Mouse (Mus musculus): ENCODE measurements around the gene Pcyt2. TPM values are rescaled to one million over a fixed set of nuclear protein-coding genes. Genes with fewer than 3 reads are reported as not detected.

Gene Pcyt2
- total and polyA plus RNA-seq, 3 experiments, result 29.0 to 146 (median 102) TPM

DNA sequence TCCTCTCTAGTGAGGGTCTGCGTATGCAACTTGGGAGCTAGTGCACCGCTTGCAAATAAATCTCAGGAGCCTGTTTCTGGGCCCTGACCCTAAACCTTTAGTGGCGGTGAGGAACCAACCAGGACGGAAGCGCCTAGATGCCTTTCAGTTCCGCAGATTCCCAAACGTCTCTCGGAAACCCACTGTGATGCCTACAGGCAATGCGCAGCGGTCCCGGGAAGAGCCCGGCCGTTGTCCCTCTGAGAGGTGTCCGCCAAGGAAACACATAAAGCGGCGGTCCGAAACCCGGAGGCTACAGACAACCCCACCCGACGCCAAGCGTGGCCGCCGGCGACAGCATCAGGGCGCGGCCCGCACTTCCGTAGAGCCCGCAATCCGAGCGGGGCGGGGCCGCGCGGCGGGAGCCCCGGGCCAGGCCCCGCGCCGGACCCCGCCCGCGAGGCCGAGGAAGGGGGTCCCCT is 36.8 kb downstream of the Pcyt2 start:
- no peak for ATAC-seq (ENCODE audit: extremely low read depth, insufficient number of reproducible peaks, low FRiP score, poor library complexity, severe bottlenecking)
- no peaks in the 10 kb centered on the region for H3K27me3 ChIP-seq (ENCODE audit: insufficient read depth, low read length)

DNA sequence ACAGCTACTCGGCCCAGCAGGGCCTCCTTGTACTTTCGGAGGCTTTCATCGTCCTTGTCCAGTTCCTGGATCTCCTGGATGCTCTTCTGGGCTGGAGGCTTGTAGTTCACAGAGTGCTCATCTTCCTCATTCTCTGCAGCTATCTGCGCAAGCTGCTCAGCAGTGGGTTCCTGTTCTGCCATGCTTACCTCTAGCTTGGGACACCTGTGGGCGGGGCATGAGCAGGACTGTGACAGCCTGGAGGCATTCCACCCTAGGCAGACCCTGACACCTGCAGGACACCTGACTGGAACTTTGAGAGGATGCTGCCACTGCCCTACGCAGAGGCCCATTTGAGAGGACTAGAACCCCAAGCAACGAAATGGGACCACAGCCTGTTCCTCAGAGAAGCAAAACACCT is 37.5 kb downstream of the Pcyt2 start:
- no peak for DNase-seq (ENCODE audit: low spot score)
- ATAC-seq (ENCODE audit: extremely low read depth, insufficient number of reproducible peaks, low FRiP score, poor library complexity, severe bottlenecking), result 0 out of 2 replicates have a peak, but pooled peaks have one; percentile 23
- Histone ChIP-seq H3K9me3 (replicated peaks) (no peaks in the 10 kb centered on the region; the same call in 1 of the 2 replicates), H3K4me3 (ENCODE audit: low read depth, low read length) (peak overlapping the region; percentile 81), H3K4me1 (ENCODE audit: insufficient read depth, low read depth, low read length) (peaks cover 60% of the 10 kb centered on the region), H3K36me3 (replicated peaks) (peaks cover 75% of the 10 kb centered on the region), H3K27me3 (ENCODE audit: insufficient read depth, low read length) (no peaks in the 10 kb centered on the region)
- TF ChIP-seq POLR2AphosphoS5 (IDR thresholded peaks at IDR 0.05; ENCODE audit: insufficient replicate concordance, low read depth, low read length) (no peak), TAL1 (conservative IDR thresholded peaks at IDR 0.05; ENCODE audit: low read depth, low read length) (no peak), GATA2 (IDR thresholded peaks at IDR 0.05; ENCODE audit: borderline replicate concordance, low read depth, low read length) (no peak), GATA1 (IDR thresholded peaks at IDR 0.05; ENCODE audit: borderline replicate concordance, low read length) (no peak), CTCF (IDR thresholded peaks at IDR 0.05; ENCODE audit: low read depth, low read length) (no peak)

More for the DNA sequence above, 36.8 kb downstream of the Pcyt2 start:
- TF ChIP-seq TAL1 (conservative IDR thresholded peaks at IDR 0.05; ENCODE audit: low read depth, low read length) (no peak), CTCF (IDR thresholded peaks at IDR 0.05; ENCODE audit: low read depth, low read length) (no peak), GATA2 (IDR thresholded peaks at IDR 0.05; ENCODE audit: borderline replicate concordance, low read depth, low read length) (no peak), POLR2AphosphoS5 (IDR thresholded peaks at IDR 0.05; ENCODE audit: insufficient replicate concordance, low read depth, low read length) (no peak), GATA1 (IDR thresholded peaks at IDR 0.05; ENCODE audit: borderline replicate concordance, low read length) (no peak)
- peak; percentile 38 for DNase-seq (ENCODE audit: low spot score)
- Histone ChIP-seq H3K4me3 (ENCODE audit: low read depth, low read length) (peak overlapping the region; percentile 81), H3K4me1 (ENCODE audit: insufficient read depth, low read depth, low read length) (peaks cover 56% of the 10 kb centered on the region), H3K9me3 (replicated peaks) (no peaks in the 10 kb centered on the region; the same call in 1 of the 2 replicates), H3K36me3 (replicated peaks) (peaks cover 78% of the 10 kb centered on the region)

GRCm38 (mm10) chr11:120579316-120580107 is 38.2 kb downstream of the Pcyt2 start:
- 0 out of 2 replicates have a peak, but pooled peaks have one; percentile 25 for ATAC-seq (ENCODE audit: extremely low read depth, insufficient number of reproducible peaks, low FRiP score, poor library complexity, severe bottlenecking)
- H3K4me1 ChIP-seq (ENCODE audit: insufficient read depth, low read depth, low read length), result peaks cover 65% of the 10 kb centered on the region
- peak; percentile 67 for DNase-seq (ENCODE audit: low spot score)
- H3K36me3 ChIP-seq (replicated peaks), result peaks cover 74% of the 10 kb centered on the region
- no peaks in the 10 kb centered on the region for H3K27me3 ChIP-seq (ENCODE audit: insufficient read depth, low read length)
- peak overlapping the region; percentile 81; the same call in 1 of the 2 replicates for H3K4me3 ChIP-seq (ENCODE audit: low read depth, low read length)
- no peaks in the 10 kb centered on the region; the same call in 1 of the 2 replicates for H3K9me3 ChIP-seq (replicated peaks)
- TF ChIP-seq CTCF (IDR thresholded peaks at IDR 0.05; ENCODE audit: low read depth, low read length), result peak; percentile 98
- TF ChIP-seq GATA2 (IDR thresholded peaks at IDR 0.05; ENCODE audit: borderline replicate concordance, low read depth, low read length), result no peak
- no peak for TF ChIP-seq GATA1 (IDR thresholded peaks at IDR 0.05; ENCODE audit: borderline replicate concordance, low read length)
- TF ChIP-seq TAL1 (conservative IDR thresholded peaks at IDR 0.05; ENCODE audit: low read depth, low read length), result no peak
- TF ChIP-seq POLR2AphosphoS5 (IDR thresholded peaks at IDR 0.05; ENCODE audit: insufficient replicate concordance, low read depth, low read length), result no peak

DNA sequence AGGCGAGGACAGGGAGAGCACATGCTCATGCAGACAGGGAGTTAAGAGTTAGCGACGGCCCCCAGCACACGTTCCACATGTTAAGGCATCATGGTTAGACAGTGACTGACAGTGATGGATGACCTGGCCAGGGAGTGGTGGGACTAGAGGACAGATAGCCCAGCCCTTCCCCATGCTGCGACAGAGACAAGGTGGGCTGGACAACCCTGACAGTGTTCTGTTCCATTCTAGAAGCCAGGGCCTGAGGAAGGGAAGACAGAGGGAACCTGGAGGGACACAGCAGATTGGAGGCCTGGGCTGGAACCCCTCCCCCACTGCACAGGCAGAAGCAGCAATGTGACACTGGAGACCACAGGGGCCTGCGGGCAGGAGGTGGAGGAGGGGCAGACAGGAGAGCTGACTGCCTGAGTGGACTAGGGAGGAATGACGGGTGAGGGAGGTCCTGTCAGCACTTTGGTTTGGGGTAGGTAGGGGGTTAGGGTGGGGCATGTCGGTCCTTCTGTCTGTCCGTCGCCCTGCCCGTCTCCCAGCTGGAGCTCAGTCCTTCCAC is 39.0 kb downstream of the Pcyt2 start:
- TF ChIP-seq TAL1 (conservative IDR thresholded peaks at IDR 0.05; ENCODE audit: low read depth, low read length), result no peak
- TF ChIP-seq POLR2AphosphoS5 (IDR thresholded peaks at IDR 0.05; ENCODE audit: insufficient replicate concordance, low read depth, low read length), result no peak
- TF ChIP-seq GATA2 (IDR thresholded peaks at IDR 0.05; ENCODE audit: borderline replicate concordance, low read depth, low read length), result 0 out of 2 replicates have a peak, but pooled peaks have one; percentile 3
- DNase-seq (ENCODE audit: low spot score) (no peak), ATAC-seq (ENCODE audit: extremely low read depth, insufficient number of reproducible peaks, low FRiP score, poor library complexity, severe bottlenecking) (no peak)
- no peaks in the 10 kb centered on the region for H3K9me3 ChIP-seq (replicated peaks)
- peak overlapping the region; percentile 81; the same call in 1 of the 2 replicates for H3K4me3 ChIP-seq (ENCODE audit: low read depth, low read length)
- H3K4me1 ChIP-seq (ENCODE audit: insufficient read depth, low read depth, low read length), result peaks cover 69% of the 10 kb centered on the region
- peaks cover 68% of the 10 kb centered on the region for H3K36me3 ChIP-seq (replicated peaks)
- no peaks in the 10 kb centered on the region for H3K27me3 ChIP-seq (ENCODE audit: insufficient read depth, low read length)

GRCm38 (mm10) chr11:120578024-120578693 is 39.6 kb downstream of the Pcyt2 start:
- no peak for TF ChIP-seq CTCF (IDR thresholded peaks at IDR 0.05; ENCODE audit: low read depth, low read length)
- no peak for TF ChIP-seq POLR2AphosphoS5 (IDR thresholded peaks at IDR 0.05; ENCODE audit: insufficient replicate concordance, low read depth, low read length)
- no peak for TF ChIP-seq GATA1 (IDR thresholded peaks at IDR 0.05; ENCODE audit: borderline replicate concordance, low read length)
- no peak for TF ChIP-seq TAL1 (conservative IDR thresholded peaks at IDR 0.05; ENCODE audit: low read depth, low read length)
- no peak for TF ChIP-seq GATA2 (IDR thresholded peaks at IDR 0.05; ENCODE audit: borderline replicate concordance, low read depth, low read length)
- DNase-seq (ENCODE audit: low spot score) (no peak), ATAC-seq (ENCODE audit: extremely low read depth, insufficient number of reproducible peaks, low FRiP score, poor library complexity, severe bottlenecking) (no peak)
- Histone ChIP-seq H3K4me1 (ENCODE audit: insufficient read depth, low read depth, low read length) (peaks cover 69% of the 10 kb centered on the region), H3K36me3 (replicated peaks) (peaks cover 65% of the 10 kb centered on the region), H3K9me3 (replicated peaks) (no peaks in the 10 kb centered on the region), H3K27me3 (ENCODE audit: insufficient read depth, low read length) (no peaks in the 10 kb centered on the region), H3K4me3 (ENCODE audit: low read depth, low read length) (peak overlapping the region; percentile 81; the same call in 1 of the 2 replicates)
